Mouse (Mus musculus): ENCODE results near the gene Fam107b. TPM values are rescaled to one million over a fixed set of nuclear protein-coding genes. Genes with fewer than 3 reads are reported as not detected.

The Fam107b gene
- polyA plus RNA-seq, 1 experiment: 25.9 TPM

DNA sequence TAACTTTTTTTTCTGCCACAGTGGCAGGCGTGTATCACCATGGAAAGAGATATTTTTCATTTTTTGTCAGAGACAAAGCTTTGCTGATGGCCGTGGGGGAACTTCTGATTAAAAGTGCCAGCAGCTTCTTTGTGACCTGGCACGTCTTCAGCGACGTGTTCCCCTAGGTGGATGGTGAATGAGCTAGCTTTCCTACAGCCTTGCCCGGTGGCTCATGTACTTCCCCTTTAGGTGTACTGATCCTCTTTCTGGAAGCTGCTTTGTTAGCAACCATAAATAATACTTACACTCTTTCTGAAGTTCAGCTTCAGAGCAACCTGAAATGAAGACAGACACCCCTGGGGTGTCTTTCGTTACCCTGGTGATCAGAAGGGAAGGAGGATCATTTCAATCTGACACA is 3.6 kb downstream of the Fam107b start:
- no peak for DNase-seq (ENCODE audit: low read depth in 1 of 2, low spot score in 2 of 2)
- Histone ChIP-seq H3K36me3 (ENCODE audit: control insufficient read depth, insufficient read depth, low read length) (no peaks in the 10 kb centered on the region), H3K27ac (ENCODE audit: insufficient read depth, low read length) (no peak overlapping the region), H3K4me1 (ENCODE audit: control insufficient read depth, insufficient read depth, insufficient read length) (peaks cover 6% of the 10 kb centered on the region), H3K4me3 (ENCODE audit: extremely low read depth, insufficient read depth, insufficient read length) (no peak overlapping the region), H3K27me3 (ENCODE audit: control insufficient read depth, insufficient read depth, low read length) (no peaks in the 10 kb centered on the region)
- TF ChIP-seq CTCF (IDR thresholded peaks at IDR 0.05; ENCODE audit: extremely low read depth, insufficient read depth, insufficient read length, insufficient replicate concordance): no peak
- TF ChIP-seq POLR2A (IDR thresholded peaks at IDR 0.05; ENCODE audit: low read depth, low read length): no peak
- 36% methylated on average over 7 of the region's 7 CpGs for WGBS

DNA sequence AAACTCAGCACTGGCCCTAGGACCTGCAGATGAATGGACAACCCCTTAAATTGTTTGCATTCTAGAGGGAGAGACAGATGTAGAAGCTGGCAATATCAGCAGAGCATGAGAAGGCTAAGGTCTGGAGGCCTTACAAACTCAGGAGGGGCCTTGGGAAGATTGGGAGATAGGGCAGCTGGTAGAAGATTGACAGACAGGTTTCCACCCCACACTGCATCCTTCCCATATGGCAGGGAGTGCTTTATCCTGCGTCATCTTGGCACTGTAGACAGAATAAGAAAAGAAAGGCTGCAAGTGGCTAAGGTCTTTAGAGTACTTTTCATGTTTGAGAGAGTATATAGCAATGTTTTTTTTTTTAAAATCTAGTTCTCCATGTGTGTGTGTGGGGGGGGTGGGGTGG is 4.9 kb downstream of the Fam107b start:
- peaks cover 7% of the 10 kb centered on the region for H3K4me1 ChIP-seq (ENCODE audit: control insufficient read depth, insufficient read depth, insufficient read length)
- no peak overlapping the region for H3K27ac ChIP-seq (ENCODE audit: insufficient read depth, low read length)
- H3K36me3 ChIP-seq (ENCODE audit: control insufficient read depth, insufficient read depth, low read length): no peaks in the 10 kb centered on the region
- TF ChIP-seq CTCF (IDR thresholded peaks at IDR 0.05; ENCODE audit: extremely low read depth, insufficient read depth, insufficient read length, insufficient replicate concordance) (no peak), POLR2A (IDR thresholded peaks at IDR 0.05; ENCODE audit: low read depth, low read length) (no peak)
- no peak for DNase-seq (ENCODE audit: low read depth in 1 of 2, low spot score in 2 of 2)
- WGBS: 85% methylated on average over 1 of the region's 1 CpGs
- H3K27me3 ChIP-seq (ENCODE audit: control insufficient read depth, insufficient read depth, low read length): no peaks in the 10 kb centered on the region
- no peak overlapping the region for H3K4me3 ChIP-seq (ENCODE audit: extremely low read depth, insufficient read depth, insufficient read length)

DNA sequence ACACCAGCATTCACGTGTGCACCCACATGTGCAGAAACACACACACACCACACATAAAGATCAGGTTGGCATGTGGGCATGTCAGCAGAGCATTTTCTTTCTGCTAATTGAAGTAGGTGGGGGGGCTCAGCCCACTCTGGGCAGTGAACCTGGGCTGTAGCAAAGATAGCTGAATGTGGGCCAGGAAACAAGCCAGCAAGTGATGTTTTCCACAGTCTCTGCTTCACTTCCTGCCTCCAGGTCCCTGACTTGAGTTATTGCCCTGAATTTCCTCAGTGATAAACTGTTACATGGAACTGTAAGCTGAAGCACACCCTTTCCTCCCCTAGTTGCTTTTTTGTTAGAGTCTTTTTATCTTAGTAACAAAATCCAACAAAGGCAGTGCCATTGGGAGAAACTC is 6.1 kb downstream of the Fam107b start:
- no peak for DNase-seq (ENCODE audit: low read depth in 1 of 2, low spot score in 2 of 2)
- WGBS: 79% methylated on average over 1 of the region's 1 CpGs
- Histone ChIP-seq H3K36me3 (ENCODE audit: control insufficient read depth, insufficient read depth, low read length) (no peaks in the 10 kb centered on the region), H3K4me3 (ENCODE audit: extremely low read depth, insufficient read depth, insufficient read length) (no peak overlapping the region), H3K27me3 (ENCODE audit: control insufficient read depth, insufficient read depth, low read length) (no peaks in the 10 kb centered on the region), H3K4me1 (ENCODE audit: control insufficient read depth, insufficient read depth, insufficient read length) (peaks cover 7% of the 10 kb centered on the region), H3K27ac (ENCODE audit: insufficient read depth, low read length) (no peak overlapping the region)
- TF ChIP-seq POLR2A (IDR thresholded peaks at IDR 0.05; ENCODE audit: low read depth, low read length) (no peak), CTCF (IDR thresholded peaks at IDR 0.05; ENCODE audit: extremely low read depth, insufficient read depth, insufficient read length, insufficient replicate concordance) (no peak)

DNA sequence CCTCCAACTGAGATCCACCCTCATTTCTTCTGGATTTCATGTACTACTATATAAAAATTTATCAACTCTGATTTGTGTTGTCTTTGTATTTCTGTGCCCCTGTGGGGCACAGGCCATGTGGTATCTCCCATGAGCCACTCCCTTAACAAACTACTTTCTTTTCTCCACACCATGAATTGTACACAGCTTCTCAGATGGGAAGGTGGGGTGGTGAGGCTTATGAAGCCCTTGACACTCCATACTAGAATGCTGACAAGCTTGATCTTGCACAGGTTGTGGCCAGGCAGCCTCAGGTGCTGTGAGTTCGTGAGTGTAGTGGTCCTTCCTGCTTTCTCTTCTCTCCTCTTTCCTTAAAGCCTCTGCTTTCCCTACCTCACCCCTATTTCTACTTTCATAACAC is 6.9 kb downstream of the Fam107b start:
- H3K36me3 ChIP-seq (ENCODE audit: control insufficient read depth, insufficient read depth, low read length): no peaks in the 10 kb centered on the region
- H3K27me3 ChIP-seq (ENCODE audit: control insufficient read depth, insufficient read depth, low read length): no peaks in the 10 kb centered on the region
- TF ChIP-seq POLR2A (IDR thresholded peaks at IDR 0.05; ENCODE audit: low read depth, low read length) (no peak), CTCF (IDR thresholded peaks at IDR 0.05; ENCODE audit: extremely low read depth, insufficient read depth, insufficient read length, insufficient replicate concordance) (no peak)
- WGBS: 62% methylated on average over 1 of the region's 1 CpGs
- no peak for DNase-seq (ENCODE audit: low read depth in 1 of 2, low spot score in 2 of 2)
- H3K4me3 ChIP-seq (ENCODE audit: extremely low read depth, insufficient read depth, insufficient read length): no peak overlapping the region
- peaks cover 7% of the 10 kb centered on the region for H3K4me1 ChIP-seq (ENCODE audit: control insufficient read depth, insufficient read depth, insufficient read length)
- H3K27ac ChIP-seq (ENCODE audit: insufficient read depth, low read length): no peak overlapping the region

DNA sequence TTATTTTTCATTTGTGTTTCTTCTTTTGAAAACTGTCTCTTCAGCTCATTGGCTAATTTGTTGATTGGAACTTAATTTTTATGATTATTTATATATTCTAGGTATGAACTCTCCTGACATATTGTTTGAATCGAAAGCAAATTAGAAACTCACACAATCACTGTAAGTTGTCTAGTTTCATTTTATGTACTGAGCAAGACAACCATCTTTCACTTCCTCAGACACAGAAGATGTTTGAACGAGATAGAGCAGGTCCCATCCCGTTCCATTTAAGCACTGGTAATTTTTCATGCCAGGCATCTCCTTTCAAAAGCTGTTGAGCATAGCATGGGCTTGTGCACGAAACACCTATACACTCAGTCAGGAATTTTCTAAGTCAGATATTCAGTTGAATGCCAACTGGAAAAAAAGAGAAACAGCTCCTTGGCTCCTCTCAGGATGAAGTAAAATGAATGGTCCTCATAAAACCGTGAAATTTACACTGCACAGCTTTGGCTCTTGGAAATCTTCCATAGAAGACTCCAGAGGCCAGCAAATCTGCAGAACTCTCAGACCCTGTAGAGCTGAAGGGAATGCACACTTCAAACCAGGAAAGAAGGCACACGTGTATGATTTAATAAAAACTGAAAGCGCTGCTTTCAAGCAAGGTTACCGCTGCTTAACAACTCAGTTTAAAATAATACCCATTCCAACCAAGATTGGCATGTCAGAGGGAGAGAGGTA is 8.1 kb downstream of the Fam107b start:
- Histone ChIP-seq H3K27ac (ENCODE audit: insufficient read depth, low read length) (no peak overlapping the region), H3K4me1 (ENCODE audit: control insufficient read depth, insufficient read depth, insufficient read length) (peaks cover 7% of the 10 kb centered on the region), H3K27me3 (ENCODE audit: control insufficient read depth, insufficient read depth, low read length) (no peaks in the 10 kb centered on the region), H3K4me3 (ENCODE audit: extremely low read depth, insufficient read depth, insufficient read length) (no peak overlapping the region), H3K36me3 (ENCODE audit: control insufficient read depth, insufficient read depth, low read length) (no peaks in the 10 kb centered on the region)
- TF ChIP-seq CTCF (IDR thresholded peaks at IDR 0.05; ENCODE audit: extremely low read depth, insufficient read depth, insufficient read length, insufficient replicate concordance) (no peak), POLR2A (IDR thresholded peaks at IDR 0.05; ENCODE audit: low read depth, low read length) (no peak)
- no peak for DNase-seq (ENCODE audit: low read depth in 1 of 2, low spot score in 2 of 2)
- 51% methylated on average over 8 of the region's 8 CpGs for WGBS

DNA sequence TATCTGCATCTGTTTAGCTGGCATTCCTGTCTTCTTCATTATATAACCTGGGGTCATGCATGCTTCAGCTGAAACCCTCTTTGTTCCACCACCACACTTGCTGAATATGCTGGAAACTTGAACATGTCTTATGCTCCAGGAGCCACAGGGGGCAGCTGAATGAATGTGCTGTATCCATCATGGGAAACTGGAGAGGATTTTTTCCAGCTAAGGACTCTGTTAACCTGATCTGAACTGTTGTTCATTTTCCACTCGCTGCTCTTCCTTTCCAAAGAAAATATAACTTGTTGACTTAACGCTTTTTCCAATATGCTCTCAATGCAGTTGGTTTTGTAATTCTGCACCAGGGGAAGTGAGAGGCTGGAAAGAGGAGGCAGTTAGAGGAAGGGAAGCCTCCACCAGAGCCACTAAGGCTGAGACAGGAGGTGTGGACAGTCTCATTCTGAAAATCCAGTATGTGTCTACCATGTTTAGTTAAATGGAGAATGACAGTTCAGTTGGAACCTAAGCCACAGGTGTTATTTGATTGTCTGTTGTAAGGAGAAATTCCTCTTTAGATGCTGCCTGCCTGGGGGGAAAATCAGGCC is 9.1 kb downstream of the Fam107b start:
- TF ChIP-seq POLR2A (IDR thresholded peaks at IDR 0.05; ENCODE audit: low read depth, low read length) (no peak), CTCF (IDR thresholded peaks at IDR 0.05; ENCODE audit: extremely low read depth, insufficient read depth, insufficient read length, insufficient replicate concordance) (no peak)
- WGBS: 91% methylated on average over 2 of the region's 2 CpGs
- Histone ChIP-seq H3K27ac (ENCODE audit: insufficient read depth, low read length) (no peak overlapping the region), H3K36me3 (ENCODE audit: control insufficient read depth, insufficient read depth, low read length) (no peaks in the 10 kb centered on the region), H3K27me3 (ENCODE audit: control insufficient read depth, insufficient read depth, low read length) (no peaks in the 10 kb centered on the region), H3K4me3 (ENCODE audit: extremely low read depth, insufficient read depth, insufficient read length) (no peak overlapping the region), H3K4me1 (ENCODE audit: control insufficient read depth, insufficient read depth, insufficient read length) (peaks cover 7% of the 10 kb centered on the region)
- DNase-seq (ENCODE audit: low read depth in 1 of 2, low spot score in 2 of 2): no peak

DNA sequence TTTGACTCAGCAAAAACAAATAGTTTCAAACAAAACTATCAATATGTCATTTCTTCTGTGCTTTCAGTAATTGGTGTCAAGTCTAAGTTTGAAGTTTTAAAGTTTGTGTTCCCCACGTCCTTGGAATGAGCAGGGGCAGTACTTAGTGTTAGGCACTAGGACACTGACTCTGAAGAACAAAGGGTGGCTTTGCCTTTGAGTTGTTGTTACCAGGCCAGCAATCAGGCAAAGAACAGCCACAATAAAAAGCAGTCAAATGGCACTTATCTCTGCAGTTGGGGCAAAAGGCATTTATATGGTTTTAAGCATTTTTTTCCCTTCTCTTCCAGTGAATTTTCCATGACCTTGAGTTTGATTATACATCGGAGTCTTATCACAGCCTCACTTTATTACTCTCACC is 12.5 kb downstream of the Fam107b start:
- no peaks in the 10 kb centered on the region for H3K36me3 ChIP-seq (ENCODE audit: control insufficient read depth, insufficient read depth, low read length)
- TF ChIP-seq POLR2A (IDR thresholded peaks at IDR 0.05; ENCODE audit: low read depth, low read length) (no peak), CTCF (IDR thresholded peaks at IDR 0.05; ENCODE audit: extremely low read depth, insufficient read depth, insufficient read length, insufficient replicate concordance) (no peak)
- H3K27ac ChIP-seq (ENCODE audit: insufficient read depth, low read length): no peak overlapping the region
- DNase-seq (ENCODE audit: low read depth in 1 of 2, low spot score in 2 of 2): no peak
- WGBS: 88% methylated on average over 2 of the region's 2 CpGs
- H3K4me3 ChIP-seq (ENCODE audit: extremely low read depth, insufficient read depth, insufficient read length): no peak overlapping the region
- peaks cover 3% of the 10 kb centered on the region for H3K4me1 ChIP-seq (ENCODE audit: control insufficient read depth, insufficient read depth, insufficient read length)
- no peaks in the 10 kb centered on the region for H3K27me3 ChIP-seq (ENCODE audit: control insufficient read depth, insufficient read depth, low read length)
